Mouse (Mus musculus): ENCODE results near the gene Nudt2. TPM values are rescaled to one million over a fixed set of nuclear protein-coding genes. Genes with fewer than 3 reads are reported as not detected.

Gene Nudt2
- polyA plus RNA-seq, 1 experiment from 2014 or later: 67.8 TPM

- Histone ChIP-seq H3K27me3 (ENCODE audit: poor library complexity, severe bottlenecking) (no peaks in the 10 kb centered on the region), H3K4me3 (no peak overlapping the region), H3K4me1 (peaks cover 31% of the 10 kb centered on the region), H3K36me3 (replicated peaks) (peaks cover 9% of the 10 kb centered on the region), H3K27ac (peak overlapping the region; percentile 78), H3K9me3 (no peaks in the 10 kb centered on the region)
- DNase-seq (ENCODE audit: extremely low spot score, low spot score): peak; percentile 28
- 39% methylated on average over 5 of the region's 5 CpGs for WGBS
Measured at GRCm38 (mm10) chr4:41470684-41471383, 5.9 kb downstream of the Nudt2 start.

- no peak for DNase-seq (ENCODE audit: extremely low spot score, low spot score)
- WGBS: 83% methylated on average over 1 of the region's 1 CpGs
- H3K4me3 ChIP-seq: no peak overlapping the region
- H3K27ac ChIP-seq: peak overlapping the region; percentile 78
- H3K27me3 ChIP-seq (ENCODE audit: poor library complexity, severe bottlenecking): no peaks in the 10 kb centered on the region
- H3K9me3 ChIP-seq: no peaks in the 10 kb centered on the region
- peaks cover 30% of the 10 kb centered on the region for H3K4me1 ChIP-seq
- peaks cover 9% of the 10 kb centered on the region for H3K36me3 ChIP-seq (replicated peaks)
Measured at GRCm38 (mm10) chr4:41471384-41471689, 6.4 kb downstream of the Nudt2 start.

GRCm38 (mm10) chr4:41477648-41478160 lies 12.8 kb downstream of the Nudt2 start:
- Histone ChIP-seq H3K36me3 (replicated peaks) (peaks cover 37% of the 10 kb centered on the region), H3K27ac (no peak overlapping the region), H3K9me3 (no peaks in the 10 kb centered on the region), H3K4me1 (peaks cover 8% of the 10 kb centered on the region; the same call in 1 of the 2 replicates), H3K27me3 (ENCODE audit: poor library complexity, severe bottlenecking) (no peaks in the 10 kb centered on the region), H3K4me3 (no peak overlapping the region)
- no peak for DNase-seq (ENCODE audit: extremely low spot score, low spot score)
- WGBS: 91% methylated on average over 9 of the region's 9 CpGs

- Histone ChIP-seq H3K27ac (no peak overlapping the region), H3K9me3 (no peaks in the 10 kb centered on the region), H3K36me3 (replicated peaks) (peaks cover 34% of the 10 kb centered on the region), H3K4me3 (no peak overlapping the region), H3K27me3 (ENCODE audit: poor library complexity, severe bottlenecking) (no peaks in the 10 kb centered on the region), H3K4me1 (peaks cover 8% of the 10 kb centered on the region; the same call in 1 of the 2 replicates)
- 69% methylated on average over 4 of the region's 4 CpGs for WGBS
- no peak for DNase-seq (ENCODE audit: extremely low spot score, low spot score)
Measured at GRCm38 (mm10) chr4:41478751-41479455, 14.0 kb downstream of the Nudt2 start.

GRCm38 (mm10) chr4:41479456-41479804 lies 14.5 kb downstream of the Nudt2 start:
- Histone ChIP-seq H3K4me1 (peaks cover 8% of the 10 kb centered on the region; the same call in 1 of the 2 replicates), H3K4me3 (no peak overlapping the region), H3K36me3 (replicated peaks) (peaks cover 34% of the 10 kb centered on the region), H3K27me3 (ENCODE audit: poor library complexity, severe bottlenecking) (no peaks in the 10 kb centered on the region), H3K9me3 (no peaks in the 10 kb centered on the region), H3K27ac (no peak overlapping the region)
- WGBS: 79% methylated on average over 1 of the region's 1 CpGs
- no peak for DNase-seq (ENCODE audit: extremely low spot score, low spot score)

- H3K4me1 ChIP-seq: peaks cover 8% of the 10 kb centered on the region; the same call in 1 of the 2 replicates
- H3K36me3 ChIP-seq (replicated peaks): peaks cover 34% of the 10 kb centered on the region
- no peak overlapping the region for H3K4me3 ChIP-seq
- no peak overlapping the region for H3K27ac ChIP-seq
- WGBS: 89% methylated on average over 8 of the region's 8 CpGs
- H3K9me3 ChIP-seq: no peaks in the 10 kb centered on the region
- H3K27me3 ChIP-seq (ENCODE audit: poor library complexity, severe bottlenecking): no peaks in the 10 kb centered on the region
- no peak for DNase-seq (ENCODE audit: extremely low spot score, low spot score)
Measured at GRCm38 (mm10) chr4:41480254-41480653, 15.3 kb downstream of the Nudt2 start.

- Histone ChIP-seq H3K27me3 (ENCODE audit: poor library complexity, severe bottlenecking) (no peaks in the 10 kb centered on the region), H3K4me1 (peaks cover 8% of the 10 kb centered on the region; the same call in 1 of the 2 replicates), H3K27ac (no peak overlapping the region), H3K36me3 (replicated peaks) (peaks cover 34% of the 10 kb centered on the region), H3K4me3 (no peak overlapping the region), H3K9me3 (no peaks in the 10 kb centered on the region; the same call in 1 of the 2 replicates)
- DNase-seq (ENCODE audit: extremely low spot score, low spot score): no peak
- WGBS: 73% methylated on average over 6 of the region's 6 CpGs
Measured at GRCm38 (mm10) chr4:41481601-41482017, 16.7 kb downstream of the Nudt2 start.

- Histone ChIP-seq H3K36me3 (replicated peaks) (peaks cover 2% of the 10 kb centered on the region; the same call in 1 of the 2 replicates), H3K27ac (no peak overlapping the region), H3K27me3 (ENCODE audit: poor library complexity, severe bottlenecking) (peaks cover 49% of the 10 kb centered on the region), H3K4me1 (peaks cover 10% of the 10 kb centered on the region), H3K9me3 (no peaks in the 10 kb centered on the region), H3K4me3 (no peak overlapping the region)
- WGBS: 85% methylated on average over 7 of the region's 7 CpGs
- DNase-seq (ENCODE audit: extremely low spot score, low spot score): no peak
Measured at GRCm38 (mm10) chr4:41492951-41493350, 28.0 kb downstream of the Nudt2 start.

- H3K4me3 ChIP-seq: no peak overlapping the region
- H3K36me3 ChIP-seq (replicated peaks): peaks cover 2% of the 10 kb centered on the region; the same call in 1 of the 2 replicates
- H3K9me3 ChIP-seq: no peaks in the 10 kb centered on the region
- no peak overlapping the region for H3K27ac ChIP-seq
- peaks cover 16% of the 10 kb centered on the region for H3K4me1 ChIP-seq
- DNase-seq (ENCODE audit: extremely low spot score, low spot score): no peak
- peaks cover 56% of the 10 kb centered on the region for H3K27me3 ChIP-seq (ENCODE audit: poor library complexity, severe bottlenecking)
- 84% methylated on average over 3 of the region's 3 CpGs for WGBS
Measured at GRCm38 (mm10) chr4:41493464-41494116, 28.6 kb downstream of the Nudt2 start.

GRCm38 (mm10) chr4:41494378-41494777 lies 29.4 kb downstream of the Nudt2 start:
- H3K27me3 ChIP-seq (ENCODE audit: poor library complexity, severe bottlenecking): peaks cover 64% of the 10 kb centered on the region
- H3K36me3 ChIP-seq (replicated peaks): peaks cover 2% of the 10 kb centered on the region; the same call in 1 of the 2 replicates
- no peak for DNase-seq (ENCODE audit: extremely low spot score, low spot score)
- no peak overlapping the region for H3K4me3 ChIP-seq
- H3K4me1 ChIP-seq: peaks cover 24% of the 10 kb centered on the region
- H3K27ac ChIP-seq: no peak overlapping the region
- WGBS: 72% methylated on average over 3 of the region's 3 CpGs
- H3K9me3 ChIP-seq: no peaks in the 10 kb centered on the region

- peaks cover 24% of the 10 kb centered on the region for H3K4me1 ChIP-seq
- no peak for DNase-seq (ENCODE audit: extremely low spot score, low spot score)
- H3K27me3 ChIP-seq (ENCODE audit: poor library complexity, severe bottlenecking): peaks cover 71% of the 10 kb centered on the region
- 76% methylated on average over 4 of the region's 4 CpGs for WGBS
- H3K36me3 ChIP-seq (replicated peaks): peaks cover 2% of the 10 kb centered on the region; the same call in 1 of the 2 replicates
- H3K4me3 ChIP-seq: no peak overlapping the region
- H3K9me3 ChIP-seq: no peaks in the 10 kb centered on the region
- H3K27ac ChIP-seq: no peak overlapping the region
Measured at GRCm38 (mm10) chr4:41495076-41495475, 30.1 kb downstream of the Nudt2 start.

- Histone ChIP-seq H3K4me1 (peaks cover 24% of the 10 kb centered on the region), H3K9me3 (no peaks in the 10 kb centered on the region), H3K4me3 (no peak overlapping the region), H3K27me3 (ENCODE audit: poor library complexity, severe bottlenecking) (peaks cover 78% of the 10 kb centered on the region), H3K27ac (no peak overlapping the region), H3K36me3 (replicated peaks) (peaks cover 2% of the 10 kb centered on the region; the same call in 1 of the 2 replicates)
- WGBS: 91% methylated on average over 11 of the region's 11 CpGs
- no peak for DNase-seq (ENCODE audit: extremely low spot score, low spot score)
Measured at GRCm38 (mm10) chr4:41495850-41496249, 30.9 kb downstream of the Nudt2 start.

All from forebrain, embryonic 10.5 days (tissue).